Mouse (Mus musculus) megakaryocyte-erythroid progenitor cell, adult 5-6 weeks (primary cell): ENCODE measurements around the gene Nkapd1. TPM values are rescaled to one million over a fixed set of nuclear protein-coding genes. Genes with fewer than 3 reads are reported as not detected.
"Not testable (repeated sequence)": the region's sequence is repeated elsewhere in the genome, so short reads cannot be mapped to it uniquely, and the experiment has no call there.

Experiments used
- ATAC-seq: replicated peaks from 2 replicates; pipeline ENCODE4 v1.8.0; 2016; ENCODE audit warnings: mild to moderate bottlenecking, inconsistent platforms; ENCODE audit not compliant: severe bottlenecking, poor library complexity, low FRiP score, low TSS enrichment
- total RNA-seq, 2 experiments: library from RNA; stranded (forward) in 1 of 2; stranded (reverse) in 1 of 2; fragments of 200-1000, 215-1000 nt in 1 of 2; fragments of >200 nt in 1 of 2; fragmentation: Nextera tagmentation in 1 of 2; gene quantifications; 2 replicates each; pipeline ENCODE4 v1.2.3; 2014 to 2017

Gene Nkapd1
- total RNA-seq (2014; fragmentation: Nextera tagmentation) = 21.6 and 27.6 TPM in 2 replicates
- 46.2 and 51.8 TPM in 2 replicates for total RNA-seq (2017)

GRCm38 (mm10) chr9:50616766-50617603 lies at the start of gene Nkapd1, which contains the start of gene Pih1d2:
Nkapd1 (minus strand) TSS chr9:50617464.
Pih1d2 (plus strand) TSS chr9:50617321.
- ATAC-seq = peak; percentile 92

GRCm38 (mm10) chr9:50666442-50666841 lies 49.2 kb upstream of the Nkapd1 start:
- no peak for ATAC-seq

DNA sequence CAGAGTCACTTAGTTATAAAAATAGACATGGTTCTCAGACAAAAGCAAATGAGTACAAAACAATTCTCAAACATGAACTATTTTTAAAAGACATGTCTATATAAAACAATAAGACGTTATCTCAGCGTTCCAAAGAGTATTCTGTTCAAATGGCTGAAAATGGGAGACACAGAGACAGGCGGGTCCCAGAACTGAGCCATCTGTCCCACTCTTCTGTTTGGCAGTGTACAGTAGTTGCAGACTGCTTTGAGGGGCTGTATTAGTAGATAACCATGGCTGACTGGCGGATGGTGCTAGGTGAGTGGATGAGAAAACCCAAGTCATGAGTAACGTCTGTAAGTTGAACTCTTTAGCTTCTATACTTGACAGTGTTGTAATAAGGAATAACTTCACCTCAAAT lies 47.6 kb upstream of the Nkapd1 start:
- ATAC-seq = no peak

GRCm38 (mm10) chr9:50660431-50660830 lies 43.2 kb upstream of the Nkapd1 start:
- no peak for ATAC-seq

- ATAC-seq = peak; percentile 89
Measured at GRCm38 (mm10) chr9:50659392-50660217, 42.3 kb upstream of the Nkapd1 start, which contains the start of gene Dlat. Dlat (minus strand) TSS chr9:50659780.

DNA sequence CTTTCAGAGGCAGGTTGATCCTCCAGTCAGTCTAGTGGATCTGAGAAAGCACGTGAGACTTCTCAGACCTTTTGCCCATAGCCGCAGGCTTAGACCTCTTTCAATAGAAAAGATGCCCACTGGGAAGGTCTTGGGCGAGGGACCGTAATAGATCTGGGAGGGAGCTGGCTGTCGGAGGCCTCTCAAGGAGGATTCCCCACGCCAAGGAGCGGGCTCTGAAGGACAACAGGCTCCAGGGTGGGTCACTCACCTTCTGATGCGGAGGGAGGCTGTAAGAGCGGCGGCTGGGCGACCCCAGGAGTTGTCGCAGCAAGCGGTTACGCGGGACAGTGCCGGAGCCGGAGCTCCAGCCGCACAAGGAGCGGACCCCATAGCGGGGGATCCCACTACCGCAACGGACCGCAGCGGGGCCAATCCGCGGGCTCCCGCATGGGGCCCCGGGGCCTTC lies 41.7 kb upstream of the Nkapd1 start:
- peak; percentile 15 for ATAC-seq

DNA sequence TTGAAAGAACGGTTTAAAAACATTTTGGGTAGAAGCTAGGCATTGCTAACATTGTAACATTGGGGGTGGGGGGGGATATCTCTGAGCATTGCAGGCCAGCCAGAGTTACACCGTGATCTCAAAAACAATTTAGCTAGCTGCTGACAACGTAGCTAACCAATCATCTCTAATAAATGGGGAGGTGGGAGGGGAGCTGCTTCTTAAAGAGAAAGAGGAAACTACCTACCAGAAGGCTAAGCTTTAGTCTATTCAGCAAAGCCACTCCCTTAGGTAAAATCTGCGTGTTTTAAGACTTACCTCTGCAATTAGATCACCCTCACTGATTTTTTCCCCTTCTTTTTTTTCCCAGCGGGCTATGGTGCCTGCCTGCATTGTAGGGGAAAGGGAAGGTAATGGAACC lies 41.1 kb upstream of the Nkapd1 start:
- ATAC-seq = peak; percentile 4; the same call in 1 of the 2 replicates

DNA sequence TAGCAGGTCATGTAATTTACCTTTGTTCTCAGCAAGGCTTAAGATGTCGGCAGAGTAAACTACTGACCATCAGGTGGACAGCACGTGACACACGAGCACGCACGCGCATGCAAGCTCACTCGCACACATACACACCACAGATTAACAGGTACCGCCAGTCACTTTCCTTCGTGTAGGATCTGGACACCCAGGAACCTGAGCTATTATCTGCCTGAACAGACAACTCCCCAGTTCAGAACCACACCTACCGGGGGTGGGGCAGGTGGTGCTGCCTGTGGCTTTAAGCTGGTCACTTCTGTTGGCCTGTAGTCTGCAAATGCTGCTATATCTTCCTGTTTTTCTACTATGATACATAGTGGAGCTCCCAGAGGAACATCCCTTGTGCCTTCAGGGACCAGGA lies 33.2 kb upstream of the Nkapd1 start:
- ATAC-seq = peak; percentile 92

GRCm38 (mm10) chr9:50646826-50647370 lies 29.6 kb upstream of the Nkapd1 start:
- no peak for ATAC-seq

- ATAC-seq = no peak
Measured at GRCm38 (mm10) chr9:50634270-50634669, 17.0 kb upstream of the Nkapd1 start.

DNA sequence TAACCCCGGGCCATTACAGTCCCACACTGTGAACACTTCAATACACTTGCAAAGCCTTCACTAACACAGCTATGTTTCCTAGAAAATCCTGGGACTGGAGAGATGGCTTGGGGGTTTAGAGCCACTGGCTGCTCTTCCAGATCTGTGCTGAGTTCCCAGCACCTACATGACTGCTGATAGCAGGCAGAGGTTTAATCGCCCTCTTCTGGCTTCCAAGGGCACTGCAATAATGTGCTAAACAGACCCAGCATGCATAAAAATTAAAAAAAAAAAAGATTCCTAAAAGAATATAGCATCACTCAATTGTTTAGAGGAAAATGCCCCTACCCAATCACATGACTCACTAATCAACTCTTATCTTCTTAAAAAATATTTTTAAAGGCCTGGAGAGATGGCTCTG lies 15.8 kb upstream of the Nkapd1 start:
- ATAC-seq = peak; percentile 77; the same call in 1 of the 2 replicates

- ATAC-seq = 0 out of 2 replicates have a peak, but pooled peaks have one; percentile 41
Measured at GRCm38 (mm10) chr9:50632016-50632688, 14.9 kb upstream of the Nkapd1 start.

GRCm38 (mm10) chr9:50630903-50631302 lies 13.6 kb upstream of the Nkapd1 start:
- not testable (repeated sequence) for ATAC-seq

GRCm38 (mm10) chr9:50617794-50618330 lies 598 bp upstream of the Nkapd1 start:
- no peak for ATAC-seq

DNA sequence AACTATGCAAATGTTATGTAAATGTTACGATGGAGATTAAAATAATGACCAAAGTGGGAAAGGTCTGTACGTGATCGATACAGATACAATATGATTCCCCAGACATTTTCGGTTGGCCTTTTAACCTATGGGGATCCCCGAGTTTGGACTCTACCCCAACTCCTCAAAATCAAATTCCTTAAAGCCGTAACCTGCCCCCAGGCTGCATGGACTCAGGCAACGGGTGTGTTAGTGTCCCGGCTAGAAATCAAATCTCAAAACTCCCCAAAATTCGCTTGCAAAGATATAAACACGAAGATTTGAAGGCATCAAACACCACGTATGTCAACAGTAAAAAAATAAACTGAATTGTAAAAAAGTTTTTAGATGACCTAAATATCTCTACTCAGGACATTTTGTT lies 1.1 kb downstream of the Nkapd1 start:
- ATAC-seq = no peak

DNA sequence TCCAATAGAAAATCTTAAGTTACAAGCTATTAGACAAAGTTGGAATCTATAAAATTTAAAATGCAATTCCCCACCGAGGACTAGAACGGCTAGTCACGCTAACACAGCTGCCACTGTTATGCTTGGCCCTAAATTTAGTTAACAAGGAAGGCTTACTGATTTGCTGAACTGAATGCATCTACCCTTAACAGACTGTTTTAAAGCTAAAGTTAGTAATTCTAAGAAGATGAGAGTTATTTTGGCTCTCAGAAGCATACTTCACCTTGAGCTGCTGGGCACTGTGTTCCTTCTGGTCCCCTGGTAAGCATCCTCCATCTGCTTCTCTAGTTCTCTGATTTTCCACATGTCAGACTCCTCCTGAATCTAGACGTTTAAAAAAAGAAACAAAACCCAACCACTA lies 5.1 kb downstream of the Nkapd1 start:
- ATAC-seq = no peak

DNA sequence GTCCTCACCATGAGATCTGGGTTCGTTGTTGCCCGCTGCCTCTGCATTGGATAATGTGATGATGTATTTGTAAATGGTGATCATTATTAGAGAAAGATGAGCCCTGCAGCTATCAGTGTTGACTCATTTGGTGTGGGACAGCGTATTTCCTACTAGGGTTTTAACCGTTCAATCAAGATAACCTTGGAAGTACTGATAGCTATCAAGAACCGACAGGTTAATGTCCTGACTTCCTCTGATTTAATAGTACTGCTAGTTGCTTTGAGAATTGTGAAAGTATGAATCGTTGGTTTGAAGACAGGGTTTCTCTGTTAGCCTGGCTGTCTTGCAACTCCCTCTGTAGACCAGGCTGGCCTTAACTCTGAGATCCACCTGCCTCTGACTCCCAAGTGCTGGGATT lies 12.9 kb downstream of the Nkapd1 start:
- ATAC-seq = 0 out of 2 replicates have a peak, but pooled peaks have one; percentile 0

GRCm38 (mm10) chr9:50603998-50604324 lies 13.3 kb downstream of the Nkapd1 start:
- ATAC-seq = peak; percentile 58; the same call in 1 of the 2 replicates
